Mouse (Mus musculus) cerebral cortex, adult 2 months (tissue): ENCODE results near the gene Bcl2l14.

Experiments
- WGBS: fragments of 180-500 bp; shearing (Covaris S2); methylation state at CpG from one replicate; pipeline ENCODE4 v1.1.7; 2018; 5-methylcytosine and 5-hydroxymethylcytosine counted together

The Bcl2l14 gene

DNA sequence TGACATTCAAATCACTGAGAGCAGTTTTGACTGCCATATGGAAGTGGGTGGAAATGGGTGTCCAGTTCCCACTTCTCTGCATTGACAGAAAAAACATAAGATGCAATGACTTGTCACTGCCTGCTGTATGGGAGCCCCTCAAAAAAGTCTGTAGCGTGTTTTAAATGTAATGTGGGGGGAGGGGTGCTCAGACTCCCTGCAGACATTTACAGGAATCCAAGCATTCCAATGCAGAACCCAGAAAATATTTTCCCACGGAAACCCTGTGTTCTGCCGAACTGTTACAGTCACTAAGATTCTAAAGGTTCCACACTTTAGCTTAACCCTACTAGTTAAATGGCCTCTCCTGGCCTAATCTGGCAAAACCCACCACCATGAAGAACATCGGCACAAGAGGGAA, at the start of gene Bcl2l14:
Gene Bcl2l14 (plus strand): TSS at position 301 of the 400 bp plus-strand sequence.
- 72% methylated on average over 4 of the region's 4 CpGs for WGBS

DNA sequence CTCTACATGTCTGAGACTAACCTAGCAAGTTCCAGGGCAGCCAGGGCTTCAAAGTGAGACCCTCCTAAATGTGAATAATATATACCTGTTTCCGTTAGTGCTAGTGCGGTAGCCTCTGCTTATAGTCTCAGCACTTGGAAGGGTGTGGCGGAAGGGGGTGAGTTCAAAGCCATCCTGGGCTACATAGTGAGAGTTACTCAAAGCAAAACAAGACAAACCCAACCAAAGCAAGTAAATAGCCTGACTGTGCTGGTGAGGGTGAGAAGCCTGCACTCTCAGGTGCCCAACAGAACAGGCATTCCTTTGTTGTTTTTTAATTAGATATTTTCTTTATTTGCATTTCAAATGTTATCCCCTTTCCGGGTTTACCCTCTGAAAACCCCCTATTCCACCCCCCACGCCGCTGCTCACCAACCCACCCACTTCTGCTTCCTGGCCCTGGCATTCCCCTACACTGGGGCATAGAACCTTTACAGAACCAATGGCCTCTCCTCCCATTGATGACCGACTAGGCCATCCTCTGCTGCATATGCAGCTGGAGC, 47.5 kb upstream of the Bcl2l14 start:
- 90% methylated on average over 7 of the region's 7 CpGs for WGBS

DNA sequence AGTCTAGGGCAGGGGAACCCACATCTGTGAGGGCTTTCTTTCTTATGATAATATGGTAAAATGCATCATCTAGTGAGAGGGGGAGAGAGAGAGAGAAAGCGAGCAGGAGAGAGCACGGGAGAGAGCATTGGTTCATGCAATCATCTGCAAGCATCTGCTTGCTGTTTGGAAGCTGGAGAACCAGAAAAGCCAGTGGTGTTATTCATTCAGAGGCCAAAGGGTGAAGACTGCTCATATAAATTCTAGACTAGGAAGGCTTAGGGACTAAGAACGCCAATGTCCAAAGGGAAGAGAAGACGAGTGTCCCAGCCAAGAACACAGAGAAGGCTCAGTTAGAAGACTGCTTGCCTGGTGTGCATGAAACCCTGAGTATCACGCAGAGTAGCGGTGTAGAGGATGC, 43.2 kb upstream of the Bcl2l14 start:
- WGBS, result 85% methylated on average over 6 of the region's 6 CpGs

DNA sequence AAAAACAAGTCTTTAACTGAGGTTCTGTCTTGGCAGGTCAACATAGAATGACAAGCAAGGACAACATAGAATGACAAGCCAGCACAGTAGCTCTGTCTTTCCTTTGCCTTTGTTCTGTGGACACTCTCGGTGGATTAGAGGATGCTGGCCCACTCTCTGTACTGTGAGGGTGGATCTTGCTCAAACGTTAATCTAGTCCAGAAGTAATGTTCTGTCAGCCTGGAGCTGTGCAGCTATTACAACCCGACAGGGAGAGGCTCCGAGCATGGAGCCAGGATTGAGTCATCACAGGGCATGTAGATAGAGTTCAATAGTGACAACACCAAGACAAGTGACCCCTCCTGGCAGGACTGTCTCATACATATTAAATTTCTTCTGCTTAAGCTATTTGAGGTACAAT, 42.4 kb upstream of the Bcl2l14 start:
- 80% methylated on average over 4 of the region's 4 CpGs for WGBS

DNA sequence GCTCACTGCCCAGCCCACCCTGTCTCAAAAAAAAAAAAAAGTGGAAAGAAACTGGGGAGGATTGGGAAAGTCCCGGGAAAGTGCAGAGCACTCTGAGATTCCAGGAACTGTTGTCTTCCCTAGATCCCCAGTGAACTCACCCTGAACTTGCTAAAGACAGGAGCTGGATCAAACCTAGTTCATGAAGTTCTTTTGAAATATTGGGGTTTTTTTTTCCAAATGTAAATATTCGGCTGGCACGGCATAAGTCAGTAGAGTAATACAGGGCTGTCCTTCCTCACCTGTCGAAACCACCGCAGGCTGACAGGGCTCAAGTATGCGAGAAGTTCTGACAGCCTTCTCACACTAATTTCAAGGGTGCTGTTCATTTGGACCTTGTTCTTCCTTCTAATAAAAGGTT, 38.5 kb upstream of the Bcl2l14 start:
- 91% methylated on average over 6 of the region's 6 CpGs for WGBS

DNA sequence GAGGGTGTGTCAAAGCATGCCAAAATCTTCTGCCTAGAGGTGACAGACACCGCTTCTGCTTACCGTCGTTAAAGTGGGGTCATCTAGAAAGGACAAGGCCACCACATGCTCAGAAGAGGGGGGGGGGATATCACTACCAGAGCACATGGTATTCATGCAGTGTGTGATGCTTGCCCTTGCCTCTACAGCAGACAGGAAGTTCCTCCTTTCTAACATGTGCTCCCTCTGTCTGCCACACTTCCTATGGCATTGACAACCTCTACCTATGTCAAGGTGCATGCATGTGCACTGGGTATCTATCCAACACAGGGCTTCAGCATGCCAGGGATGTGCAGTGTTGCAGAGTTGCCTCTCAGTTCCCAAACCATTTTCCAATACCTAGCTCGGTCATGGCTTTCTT, 36.0 kb upstream of the Bcl2l14 start:
- WGBS, result 90% methylated on average over 4 of the region's 4 CpGs

DNA sequence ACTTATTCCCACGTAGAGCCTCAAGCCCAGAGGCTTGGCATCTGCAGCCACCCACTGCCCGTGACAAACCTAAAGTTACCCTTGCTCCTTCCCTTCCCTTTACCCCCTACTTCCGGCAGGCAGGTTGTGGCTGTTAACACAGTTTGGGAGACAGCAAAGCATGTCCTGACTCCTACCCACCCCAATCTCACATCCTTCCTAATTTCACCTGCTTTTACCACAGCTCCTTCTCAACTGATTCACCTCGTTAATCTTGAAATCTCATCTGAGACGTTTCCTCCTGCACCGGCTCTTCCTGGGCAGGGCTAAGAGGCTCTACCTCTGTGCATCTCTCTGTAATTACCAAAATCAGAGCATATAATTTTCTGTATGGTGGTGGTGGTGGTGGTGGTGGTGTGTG, 31.5 kb upstream of the Bcl2l14 start:
- 73% methylated on average over 6 of the region's 6 CpGs for WGBS

DNA sequence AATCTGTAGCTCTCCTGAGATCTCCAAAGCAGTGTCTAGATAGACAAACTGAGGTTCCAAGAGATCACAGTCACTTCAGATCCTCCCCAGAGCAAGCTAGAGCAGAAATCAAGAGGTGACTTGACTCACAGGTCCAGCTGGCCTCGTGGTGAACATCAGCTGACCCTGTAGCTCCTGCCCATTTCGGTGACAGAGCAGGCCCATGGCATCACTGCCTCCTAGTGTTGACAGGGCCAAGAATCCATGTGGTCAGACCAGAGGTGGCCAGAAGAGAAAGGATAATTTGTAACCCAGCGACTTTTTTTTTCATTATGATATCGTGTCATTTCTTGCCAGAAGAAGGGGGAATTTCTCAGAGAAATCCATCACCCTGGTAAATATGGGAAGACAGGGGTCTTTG, 30.2 kb upstream of the Bcl2l14 start:
- 78% methylated on average over 4 of the region's 4 CpGs for WGBS

DNA sequence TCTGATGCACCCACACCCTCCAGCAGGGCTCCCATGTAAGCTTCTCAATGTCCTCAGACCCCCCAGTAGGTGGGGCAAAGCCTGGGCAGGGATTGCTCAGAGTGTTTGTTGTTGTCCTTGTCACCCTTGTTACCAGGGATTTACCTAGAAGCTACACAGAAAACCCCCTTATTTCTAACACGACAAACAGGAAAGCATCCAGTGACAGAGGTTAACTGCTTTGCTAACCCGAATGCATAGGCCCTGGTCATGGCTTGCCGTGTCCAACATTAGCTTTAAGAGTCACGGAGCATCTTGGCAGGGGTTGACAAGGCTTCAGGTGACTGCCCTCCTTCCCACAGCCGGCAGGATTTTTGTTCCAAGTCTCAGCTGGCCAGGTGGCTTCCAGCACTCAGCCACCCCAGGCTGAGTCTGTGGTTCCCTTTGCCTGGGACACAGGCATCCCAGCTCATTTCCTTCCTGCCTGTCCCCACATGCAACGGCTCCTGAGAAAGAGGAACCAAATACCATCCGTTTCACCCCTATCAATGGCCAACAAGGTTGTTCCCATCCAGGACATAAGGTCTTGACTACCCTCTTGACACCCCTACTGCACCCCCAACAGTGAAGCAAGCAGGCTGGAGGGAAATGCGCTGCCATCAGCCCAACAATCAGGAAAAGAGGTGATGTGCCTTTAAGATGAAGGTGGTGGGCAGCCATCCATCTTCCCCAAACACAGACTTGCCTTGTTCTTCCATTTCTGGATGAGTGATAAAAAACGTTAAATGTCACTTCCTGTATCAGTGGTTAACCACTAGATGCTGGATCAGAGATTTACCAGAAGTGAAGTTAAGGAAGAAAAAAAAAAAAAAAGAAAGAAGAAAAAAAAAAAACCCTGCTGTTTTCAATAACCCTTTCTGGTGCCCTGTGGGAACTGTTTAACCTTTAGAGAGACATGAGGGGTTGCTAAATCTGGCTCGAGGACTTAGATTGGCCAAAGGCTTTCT, 29.5 kb upstream of the Bcl2l14 start:
- 64% methylated on average over 10 of the region's 10 CpGs for WGBS

DNA sequence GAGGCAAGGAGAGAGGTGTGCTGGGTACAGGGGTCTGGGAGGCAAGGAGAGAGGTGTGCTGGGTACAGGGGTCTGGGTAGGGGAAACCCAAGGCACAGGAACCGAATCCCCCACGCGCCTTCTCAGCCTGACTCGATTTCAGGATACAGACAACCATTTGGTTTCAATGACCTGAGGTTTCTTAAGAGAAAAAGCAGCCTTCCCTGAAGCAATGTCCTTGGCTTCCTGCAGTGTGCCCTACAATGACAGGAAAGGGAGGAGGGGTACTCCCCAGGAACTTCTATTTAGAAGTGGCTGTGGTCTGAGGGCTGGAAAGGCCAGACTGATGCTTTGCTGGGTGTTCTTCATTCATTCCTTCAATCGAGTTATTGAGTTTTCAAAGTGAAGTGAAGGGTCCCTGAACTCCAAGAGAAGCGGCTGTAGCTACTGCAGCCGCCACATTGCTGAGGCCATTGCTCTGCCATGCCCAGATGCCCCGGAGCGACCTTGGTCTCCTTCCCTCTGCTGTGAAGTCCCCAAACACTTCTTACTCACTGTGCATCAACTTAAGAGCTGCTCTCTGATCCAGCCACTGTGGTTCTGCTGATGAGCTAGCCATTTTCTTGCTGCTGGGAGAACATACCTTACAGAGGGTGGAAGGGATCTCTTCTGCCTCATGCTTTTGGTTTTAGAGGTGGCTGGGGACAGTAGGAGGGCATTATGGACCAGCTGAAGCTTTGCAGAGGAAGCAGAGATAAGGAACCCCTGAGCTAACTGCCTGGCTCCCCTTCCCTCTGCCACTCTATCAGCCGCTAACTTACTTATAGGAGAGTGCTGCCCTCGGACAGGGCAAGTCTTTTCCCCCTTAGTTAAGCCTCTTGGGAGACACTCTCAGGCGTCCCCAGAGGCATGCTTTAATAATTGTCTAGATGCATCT, 28.5 kb upstream of the Bcl2l14 start:
- WGBS, result 67% methylated on average over 12 of the region's 12 CpGs

DNA sequence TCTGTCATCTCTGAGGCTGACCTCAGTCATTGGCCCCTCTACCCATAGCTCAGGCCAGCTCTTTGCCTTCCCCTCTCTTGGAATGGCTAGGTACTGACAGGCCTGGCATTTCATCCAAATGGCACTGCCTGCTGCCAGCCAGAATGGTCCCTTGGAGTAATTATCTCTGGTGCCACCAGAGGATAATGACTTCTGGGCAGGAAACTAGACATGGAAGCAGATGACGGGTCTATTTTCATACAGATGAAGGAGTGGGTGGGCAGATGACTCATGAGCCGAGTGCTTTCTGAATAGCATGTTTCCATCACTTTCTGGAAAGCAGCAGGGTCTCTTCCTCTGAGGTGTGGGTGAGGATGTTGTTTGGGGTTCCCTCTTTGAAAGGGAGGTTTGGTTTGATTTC, 23.2 kb upstream of the Bcl2l14 start:
- WGBS, result 15% methylated on average over 2 of the region's 2 CpGs

DNA sequence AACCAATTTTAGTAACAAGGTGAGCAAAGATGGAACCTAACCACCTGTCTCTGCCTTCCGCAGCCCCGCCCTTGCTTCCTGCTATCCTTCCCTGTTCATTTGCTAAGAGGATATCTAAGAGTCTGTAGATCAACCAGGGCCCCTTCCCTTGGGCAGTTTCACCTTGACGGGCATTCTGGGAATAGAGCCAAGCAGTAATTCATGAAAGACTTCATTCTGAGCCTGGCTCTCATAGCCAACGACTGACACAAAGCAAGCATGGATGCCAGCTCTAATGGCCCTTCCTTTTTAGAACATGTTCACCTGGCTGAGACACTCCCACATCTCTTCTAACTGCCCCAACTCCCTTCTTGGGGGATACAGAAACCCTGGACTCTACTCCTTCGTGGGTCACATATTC, 18.9 kb upstream of the Bcl2l14 start:
- WGBS, result 74% methylated on average over 5 of the region's 5 CpGs

DNA sequence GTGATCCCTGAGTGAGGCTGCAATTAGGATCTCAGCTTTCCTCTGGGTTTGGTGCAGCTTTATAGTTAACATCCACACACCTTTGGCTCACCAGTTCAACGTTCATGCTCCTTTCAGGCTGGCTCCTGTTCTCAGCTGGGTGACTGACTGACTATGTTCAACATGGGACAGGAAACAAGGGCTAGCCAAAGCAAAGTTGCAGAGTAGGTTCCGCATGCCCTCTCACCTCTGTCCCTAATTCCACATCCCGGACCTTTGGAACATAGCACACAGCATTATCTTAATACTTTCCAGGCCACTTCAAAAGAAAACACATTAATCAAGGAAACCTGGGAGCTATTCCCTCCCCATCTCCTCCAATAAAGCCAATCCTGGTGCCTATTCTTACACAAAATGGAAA, 18.3 kb upstream of the Bcl2l14 start:
- 85% methylated on average over 3 of the region's 3 CpGs for WGBS

DNA sequence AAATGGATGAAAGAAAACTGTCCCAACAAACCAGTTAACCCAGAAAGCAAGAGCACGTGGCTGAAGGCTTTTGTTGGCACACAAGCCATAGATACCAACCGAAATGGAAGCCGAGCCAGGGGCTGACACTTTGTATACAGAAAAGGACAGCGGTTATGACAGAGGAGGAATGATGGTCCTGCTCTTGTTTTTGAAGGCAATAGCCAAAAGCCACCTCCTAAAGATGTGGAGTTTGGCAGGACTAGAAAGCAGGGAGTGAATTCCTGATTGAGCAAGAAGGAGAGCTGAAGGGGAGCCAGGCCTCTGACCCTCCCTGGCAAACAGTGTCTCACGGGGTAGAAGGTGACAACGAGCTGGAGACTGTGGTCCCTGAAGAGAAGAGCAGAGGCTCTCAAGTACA, 14.7 kb upstream of the Bcl2l14 start:
- 86% methylated on average over 6 of the region's 6 CpGs for WGBS

DNA sequence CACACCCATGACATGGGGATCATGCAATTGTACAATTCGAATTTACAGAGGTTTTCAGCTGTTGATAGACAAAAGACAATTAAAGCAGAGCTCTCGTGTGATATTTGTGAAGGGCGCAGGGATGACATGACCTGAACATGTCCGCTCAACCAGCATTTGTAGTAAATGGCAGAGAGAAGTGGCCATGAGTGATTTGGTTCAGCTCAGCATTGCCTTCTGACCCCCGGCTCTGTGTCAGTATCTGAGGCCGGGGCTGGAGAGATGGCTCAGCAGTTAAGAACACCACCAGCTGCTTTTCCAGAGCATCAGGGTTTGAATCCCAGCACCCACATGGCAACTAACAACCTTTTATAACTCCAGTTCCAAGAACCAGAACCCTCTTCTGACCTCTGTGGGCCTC, 10.2 kb upstream of the Bcl2l14 start:
- WGBS, result 94% methylated on average over 6 of the region's 6 CpGs

DNA sequence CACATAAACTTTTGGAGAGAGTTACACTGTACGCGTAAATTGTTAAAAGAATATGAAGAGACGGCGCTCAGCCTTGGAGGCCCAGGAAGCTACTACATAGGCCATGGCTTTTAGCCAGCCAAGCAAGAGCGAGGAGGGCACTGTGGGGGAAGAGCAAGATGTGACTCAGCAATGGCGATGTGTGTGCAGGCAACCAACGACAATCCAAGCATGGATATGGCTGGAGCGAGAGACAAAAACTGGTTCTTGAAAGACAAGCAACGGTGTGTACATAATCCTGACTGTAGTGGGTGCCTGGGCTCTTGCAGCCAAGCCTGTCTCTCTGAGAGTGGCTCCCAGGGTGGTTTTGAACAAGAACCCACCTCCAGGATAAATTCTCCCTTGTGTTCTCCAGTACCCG, 8.7 kb upstream of the Bcl2l14 start:
- whole genome bisulfite sequencing, result 75% methylated on average over 10 of the region's 10 CpGs

DNA sequence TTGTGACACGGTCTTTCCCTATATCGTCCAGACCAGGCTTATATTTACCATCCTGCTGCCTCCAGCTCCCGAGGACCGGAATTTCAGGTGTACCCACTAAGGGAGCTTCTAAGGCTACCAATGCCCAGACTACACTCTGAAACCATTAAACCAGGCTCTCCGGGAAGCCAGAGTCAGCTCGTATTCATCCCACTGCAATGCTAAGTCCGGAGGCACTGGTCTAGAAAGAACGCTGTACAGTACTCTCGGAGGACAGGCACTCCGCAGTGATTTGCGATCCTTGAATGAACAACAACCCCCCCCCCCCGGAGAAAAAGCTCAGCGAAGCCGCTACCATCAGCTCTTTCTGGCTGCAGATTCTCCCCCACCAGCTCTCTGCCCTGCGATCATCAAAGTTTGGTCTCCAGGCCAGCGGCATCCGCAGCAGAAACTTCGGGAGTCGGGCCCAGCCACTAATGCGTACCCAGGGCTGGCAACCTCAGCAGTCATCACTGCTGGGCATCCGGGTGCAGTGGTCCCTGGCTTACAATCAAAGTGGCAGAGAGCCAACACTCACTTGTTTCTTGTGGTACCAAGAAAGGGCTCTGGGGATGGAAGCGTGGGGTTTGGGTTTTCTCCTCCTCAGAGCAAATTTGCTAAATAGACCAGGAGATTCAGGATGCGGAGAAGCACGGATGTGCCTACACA, 7.6 kb upstream of the Bcl2l14 start:
- 56% methylated on average over 24 of the region's 24 CpGs for WGBS

DNA sequence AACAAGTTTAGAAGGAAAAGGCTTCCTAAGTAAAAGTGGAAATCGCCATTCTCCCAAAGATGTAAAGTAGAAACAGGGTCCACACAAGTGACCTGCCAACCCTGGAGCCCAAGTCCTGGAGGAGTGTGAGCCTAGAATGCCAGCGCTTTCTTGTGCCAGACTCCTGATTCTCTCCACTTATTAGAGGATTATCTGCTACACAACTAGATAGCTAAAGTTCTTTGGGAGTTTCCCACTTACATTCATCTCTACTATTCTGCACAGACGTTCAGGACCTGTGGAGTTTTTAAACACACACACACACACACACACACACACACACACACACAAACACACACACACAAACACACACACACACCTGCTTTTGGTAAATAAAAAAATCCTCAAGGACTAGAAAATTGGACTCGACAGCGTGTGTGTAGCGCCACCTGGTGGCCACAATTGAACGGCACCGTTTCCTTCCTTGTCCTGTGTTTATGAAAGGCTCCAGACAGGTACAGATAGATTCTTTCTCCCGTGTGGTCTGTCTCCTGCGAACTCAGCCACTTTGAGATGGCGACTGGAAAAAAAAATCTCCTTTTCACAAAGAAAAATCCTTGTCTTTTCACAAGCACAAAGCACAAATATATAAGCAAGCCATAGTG, 6.7 kb upstream of the Bcl2l14 start:
- 14% methylated on average over 11 of the region's 11 CpGs for WGBS

DNA sequence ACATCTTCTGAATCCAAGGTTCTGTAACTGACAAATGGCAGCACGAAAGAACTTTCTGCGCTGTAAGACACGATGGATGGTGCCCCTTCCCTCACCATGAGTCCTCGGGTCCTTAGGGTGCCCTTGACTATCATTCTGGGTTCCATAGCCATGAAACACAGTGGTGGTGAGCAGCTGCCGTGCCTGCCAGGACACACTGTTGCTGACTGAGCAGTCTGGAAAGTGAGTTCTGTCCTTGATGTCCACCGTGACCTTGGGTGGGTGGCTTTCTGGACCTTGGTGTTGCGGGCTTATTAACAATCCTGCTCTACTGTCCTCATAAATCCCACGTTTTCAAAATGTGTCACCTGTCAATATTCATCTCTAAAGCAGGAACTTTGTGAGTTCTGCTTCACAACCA, 6.2 kb upstream of the Bcl2l14 start:
- WGBS, result 75% methylated on average over 8 of the region's 8 CpGs

DNA sequence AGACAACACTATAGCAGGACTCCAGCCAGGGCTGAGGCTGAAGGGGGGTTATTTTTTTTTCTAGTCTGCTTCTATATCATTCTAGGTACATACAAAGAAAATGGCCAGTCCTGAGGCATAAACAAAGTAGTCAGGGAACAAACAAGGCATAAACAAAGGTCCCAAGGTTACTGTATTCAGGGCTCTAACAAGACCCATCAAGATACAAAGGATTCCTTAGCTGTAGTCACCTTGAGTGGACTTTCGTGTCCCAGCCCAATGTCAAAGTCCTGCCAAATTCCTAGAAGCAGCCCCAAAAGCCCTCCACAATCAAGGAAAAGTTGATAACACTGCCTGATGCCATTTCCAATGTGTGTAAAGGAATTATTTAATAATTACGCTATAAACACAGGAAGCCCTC, 5.3 kb upstream of the Bcl2l14 start:
- WGBS, result 92% methylated on average over 2 of the region's 2 CpGs
